Mouse (Mus musculus) C2C12 (cell line): ENCODE data around the gene Mccc1. TPM values are rescaled to one million over a fixed set of nuclear protein-coding genes. Genes with fewer than 3 reads are reported as not detected.

Source experiments
- H3K27me3 ChIP-seq: one replicate; pipeline ENCODE4 v1.6.1; 2011; ENCODE audit not compliant: control insufficient read depth, insufficient read depth, insufficient read length
- H3K36me3 ChIP-seq: one replicate; pipeline ENCODE4 v1.6.1; 2011; ENCODE audit not compliant: control insufficient read depth, insufficient read depth
- H3K4me3 ChIP-seq: one replicate; pipeline ENCODE4 v1.5.1; 2011; ENCODE audit warnings: mild to moderate bottlenecking, control low read depth; ENCODE audit not compliant: poor library complexity, insufficient read depth, severe bottlenecking
- H3K79me2 ChIP-seq: one replicate; pipeline ENCODE4 v1.6.1; 2011; ENCODE audit not compliant: control insufficient read depth, insufficient read depth
- H3K79me3 ChIP-seq: one replicate; pipeline ENCODE4 v1.6.1; 2011; ENCODE audit warnings: low read depth, control low read depth
- H3ac ChIP-seq: one replicate; pipeline ENCODE3; 2011; ENCODE audit warnings: low read depth; ENCODE audit not compliant: control insufficient read depth, insufficient read length
- CEBPB ChIP-seq: IDR thresholded peaks from one replicate; pipeline ENCODE4 v1.6.1; 2011; ENCODE audit warnings: low read depth, mild to moderate bottlenecking, control low read depth, moderate library complexity
- CTCF ChIP-seq: IDR thresholded peaks from one replicate; pipeline ENCODE4 v1.5.1; 2011; ENCODE audit not compliant: control insufficient read depth, insufficient read depth, insufficient read length
- FOSL1 ChIP-seq: IDR thresholded peaks from one replicate; pipeline ENCODE4 v1.8.0; 2011; ENCODE audit warnings: mild to moderate bottlenecking, low read length; ENCODE audit not compliant: poor library complexity, insufficient read depth, severe bottlenecking
- MAX ChIP-seq: IDR thresholded peaks from one replicate; pipeline ENCODE4 v1.6.1; 2011; ENCODE audit warnings: mild to moderate bottlenecking, control low read depth
- MYOD1 ChIP-seq: IDR thresholded peaks from one replicate; pipeline ENCODE4 v1.6.1; 2011; ENCODE audit warnings: low read depth; ENCODE audit not compliant: control insufficient read depth, insufficient read length
- MYOG ChIP-seq: IDR thresholded peaks from one replicate; pipeline ENCODE4 v1.6.1; 2011; ENCODE audit not compliant: control insufficient read depth, insufficient read length; ENCODE audit errors: extremely low read depth
- USF1 ChIP-seq: IDR thresholded peaks from one replicate; pipeline ENCODE4 v1.6.1; 2011; ENCODE audit warnings: low read depth, mild to moderate bottlenecking, control low read depth, moderate library complexity
- polyA plus RNA-seq: library from polyadenylated mRNA; unstranded; fragments of >200 nt; fragmentation: generic; extraction: Trizol; gene quantifications from one replicate; pipeline ENCODE4 v1.2.1, GENCODE M21; 2012; ENCODE audit warnings: missing spikeins

Mccc1 gene
- polyA plus RNA-seq, 1 experiment: 8.1 TPM

- H3ac ChIP-seq: peak overlapping the region; percentile 97
- peaks cover 15% of the 10 kb centered on the region for H3K36me3 ChIP-seq
- H3K79me3 ChIP-seq: peaks cover 48% of the 10 kb centered on the region
- peak overlapping the region; percentile 78 for H3K4me3 ChIP-seq
- no peaks in the 10 kb centered on the region for H3K27me3 ChIP-seq
- TF ChIP-seq MAX: peak; percentile 81
- TF ChIP-seq CTCF: no peak
- TF ChIP-seq USF1: peak; percentile 72
- peaks cover 60% of the 10 kb centered on the region for H3K79me2 ChIP-seq
Observed at GRCm38 (mm10) chr3:35933405-35933777, 67.1 kb downstream of the Mccc1 start.

DNA sequence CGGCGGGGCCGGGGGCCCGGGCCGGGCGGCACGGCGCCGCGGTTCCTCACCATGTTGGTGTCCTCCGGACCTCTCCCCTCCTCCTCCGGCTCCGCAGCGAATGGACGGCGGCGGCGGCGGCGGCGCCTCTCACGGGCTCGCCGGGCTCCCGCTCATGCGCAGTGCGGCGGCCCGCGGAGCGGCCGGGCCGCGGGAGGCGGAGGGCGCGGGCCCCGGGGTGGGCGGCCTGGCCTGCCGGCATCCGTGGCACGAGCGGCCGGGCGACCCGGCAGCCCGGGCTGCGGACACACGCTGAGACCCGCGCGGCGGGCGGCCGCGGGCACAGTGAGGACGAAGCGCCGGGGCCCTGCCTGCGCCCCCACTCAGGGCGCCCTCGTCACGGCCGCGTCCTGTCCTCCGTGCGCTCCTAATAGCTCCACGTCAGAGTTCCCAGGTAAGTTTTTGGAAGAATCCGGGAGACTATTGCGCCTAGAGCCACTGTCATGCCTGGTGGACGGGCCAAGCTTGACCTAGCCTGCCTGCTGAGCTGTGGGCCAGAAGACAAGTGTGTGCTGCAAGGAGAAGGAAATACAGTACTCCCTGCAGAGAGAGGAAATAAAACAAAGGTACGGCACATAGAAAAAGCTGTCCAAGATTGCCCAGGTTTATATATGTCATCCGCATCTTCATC lies 67.6 kb downstream of the Mccc1 start:
- peaks cover 11% of the 10 kb centered on the region for H3K36me3 ChIP-seq
- H3K27me3 ChIP-seq: no peaks in the 10 kb centered on the region
- H3K4me3 ChIP-seq: peak overlapping the region; percentile 78
- H3K79me2 ChIP-seq: peaks cover 65% of the 10 kb centered on the region
- peaks cover 52% of the 10 kb centered on the region for H3K79me3 ChIP-seq
- TF ChIP-seq MYOG (no peak), FOSL1 (no peak), CEBPB (no peak), MAX (no peak), USF1 (no peak), MYOD1 (no peak)
- H3ac ChIP-seq: peak overlapping the region; percentile 97

DNA sequence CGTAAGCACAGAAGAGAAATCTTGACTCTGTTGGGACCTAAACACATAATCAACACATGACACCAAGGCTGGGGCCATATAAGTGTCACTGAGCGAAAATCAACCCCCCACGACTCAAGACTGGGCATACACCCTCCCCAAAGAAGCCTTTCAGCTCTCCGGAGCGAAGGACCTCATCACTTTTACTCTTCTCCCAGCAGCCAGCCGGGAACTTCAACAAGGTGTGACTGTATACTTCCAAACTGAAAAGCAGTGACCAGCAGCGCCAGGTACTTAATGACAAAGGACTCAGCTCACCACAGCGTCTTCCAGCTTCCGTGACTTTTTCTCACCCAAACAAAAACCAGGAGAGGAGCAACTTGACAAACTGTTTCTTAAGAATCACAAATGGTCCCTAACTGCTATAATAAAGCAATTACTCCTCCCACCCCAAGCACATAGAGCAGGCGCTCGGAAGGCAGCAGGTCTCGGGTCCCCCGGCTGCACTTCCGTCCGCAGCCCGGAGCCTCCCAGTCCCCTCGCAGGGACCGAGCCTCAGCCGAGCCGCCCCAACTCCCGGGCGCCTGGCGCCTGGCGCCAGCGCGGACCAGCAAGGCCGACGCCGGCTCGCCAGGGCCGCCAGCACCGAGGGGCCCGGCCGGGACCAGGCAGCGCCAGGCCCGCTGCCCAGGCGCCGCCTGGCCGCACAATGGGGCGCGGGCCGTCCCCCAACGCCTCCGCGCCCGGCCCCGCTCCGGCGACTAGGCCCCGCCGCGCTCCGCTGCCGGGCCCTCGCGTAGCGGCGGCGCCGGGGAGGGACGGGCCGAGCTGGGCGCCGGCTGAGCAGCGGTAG lies 68.4 kb downstream of the Mccc1 start:
- Histone ChIP-seq H3K4me3 (peak overlapping the region; percentile 78), H3K27me3 (no peaks in the 10 kb centered on the region), H3ac (peak overlapping the region; percentile 97), H3K79me2 (peaks cover 73% of the 10 kb centered on the region), H3K36me3 (peaks cover 4% of the 10 kb centered on the region), H3K79me3 (peaks cover 59% of the 10 kb centered on the region)
- TF ChIP-seq CTCF (no peak), CEBPB (no peak), FOSL1 (no peak), MAX (no peak), MYOG (no peak), MYOD1 (no peak), USF1 (no peak)

DNA sequence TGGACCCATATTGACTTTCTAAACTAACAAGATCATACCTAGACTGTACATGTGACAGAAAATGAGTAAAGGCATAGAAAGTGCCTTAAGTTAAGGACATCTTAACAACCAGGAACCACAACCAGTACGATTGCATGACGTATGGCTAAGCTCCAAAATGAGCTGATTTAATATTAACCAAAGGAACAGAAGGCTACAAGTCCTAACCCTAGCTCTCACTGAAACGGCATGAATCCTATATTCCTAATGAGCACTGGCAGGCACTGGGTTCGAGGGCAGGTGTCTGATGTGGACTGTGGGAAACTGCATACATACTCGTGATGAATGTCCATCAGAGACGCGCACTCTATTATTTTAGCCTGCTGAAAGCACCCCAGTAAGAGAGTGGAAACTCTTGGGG lies 69.1 kb downstream of the Mccc1 start:
- Histone ChIP-seq H3K4me3 (peak overlapping the region; percentile 78), H3K79me3 (peaks cover 67% of the 10 kb centered on the region), H3ac (peak overlapping the region; percentile 37), H3K79me2 (peaks cover 80% of the 10 kb centered on the region), H3K36me3 (peaks cover 4% of the 10 kb centered on the region), H3K27me3 (no peaks in the 10 kb centered on the region)
- TF ChIP-seq CEBPB: no peak
- no peak for TF ChIP-seq FOSL1
- no peak for TF ChIP-seq MYOD1
- no peak for TF ChIP-seq MYOG
- TF ChIP-seq USF1: no peak
- TF ChIP-seq MAX: no peak
- no peak for TF ChIP-seq CTCF

DNA sequence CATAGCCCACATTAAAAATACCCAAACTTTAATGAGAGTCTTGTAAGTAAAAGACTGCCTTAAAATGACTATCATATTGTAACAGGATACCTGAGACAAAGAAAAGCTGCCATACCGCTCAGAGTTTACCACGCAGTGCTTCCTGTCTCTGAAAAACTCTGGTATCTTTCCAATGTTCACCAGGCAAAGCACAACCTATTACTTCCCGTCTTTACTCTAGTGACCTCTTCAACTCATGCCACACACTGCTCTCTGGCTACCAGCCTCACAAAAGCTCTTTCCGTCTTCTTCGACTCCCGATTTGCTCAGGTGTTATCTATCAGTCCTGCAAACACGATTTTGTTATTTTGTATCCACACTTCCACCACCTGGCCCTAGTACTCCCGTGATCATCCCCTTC lies 70.6 kb downstream of the Mccc1 start:
- Histone ChIP-seq H3K27me3 (no peaks in the 10 kb centered on the region), H3K79me3 (peaks cover 68% of the 10 kb centered on the region), H3K79me2 (peaks cover 96% of the 10 kb centered on the region), H3K36me3 (no peaks in the 10 kb centered on the region), H3K4me3 (no peak overlapping the region), H3ac (no peak overlapping the region)
- TF ChIP-seq MYOG (no peak), MYOD1 (no peak), MAX (no peak), USF1 (no peak), CTCF (no peak), FOSL1 (no peak)

- H3K4me3 ChIP-seq: no peak overlapping the region
- H3K36me3 ChIP-seq: no peaks in the 10 kb centered on the region
- no peak overlapping the region for H3ac ChIP-seq
- no peaks in the 10 kb centered on the region for H3K27me3 ChIP-seq
- peaks cover 69% of the 10 kb centered on the region for H3K79me3 ChIP-seq
- peaks cover 96% of the 10 kb centered on the region for H3K79me2 ChIP-seq
- TF ChIP-seq USF1 (no peak), CTCF (no peak), FOSL1 (no peak), MYOD1 (no peak), CEBPB (no peak), MAX (no peak), MYOG (no peak)
Observed at GRCm38 (mm10) chr3:35929406-35929805, 71.1 kb downstream of the Mccc1 start.
